Mouse (Mus musculus): ENCODE measurements at regions not wholly inside any gene's neighbourhood (a gene's known extent, or its start where the extent isn't known, plus 50 kb on each side); places are given as distances from the start of the nearest gene placed in this dataset.

DNA sequence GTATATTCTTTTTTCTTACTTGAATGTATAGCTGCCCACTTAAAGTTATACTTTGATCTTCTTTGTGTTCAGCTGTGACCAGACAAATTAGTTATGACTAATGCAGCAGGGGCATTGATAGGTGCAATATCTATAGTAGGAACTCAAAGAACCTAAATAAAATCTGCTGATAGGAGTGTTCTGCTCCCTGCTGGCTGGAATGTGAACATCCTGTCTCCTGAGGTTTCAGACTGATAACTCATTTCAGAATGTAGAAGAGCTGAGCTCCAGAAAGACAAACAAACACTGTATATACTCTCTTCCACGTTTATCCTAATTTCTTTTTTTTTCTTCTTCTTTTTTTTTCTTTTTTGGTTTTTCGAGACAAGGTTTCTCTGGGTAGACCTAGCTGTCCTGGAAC lies 146.9 kb downstream of the Gpat3 start:
- no peak for TF ChIP-seq POLR2A (IDR thresholded peaks at IDR 0.05; ENCODE audit: control insufficient read depth, low read depth, low read length)
- no peak for TF ChIP-seq CTCF (IDR thresholded peaks at IDR 0.05; ENCODE audit: control insufficient read depth, insufficient read depth, insufficient replicate concordance, low read depth, low read length)
